Mouse (Mus musculus): ENCODE data around the gene Fxyd5. TPM values are rescaled to one million over a fixed set of nuclear protein-coding genes. Genes with fewer than 3 reads are reported as not detected.

Gene Fxyd5
- polyA plus RNA-seq, 1 experiment from 2014 or later: 50.1 TPM

GRCm38 (mm10) chr7:31059919-31060620, 17.8 kb upstream of the Fxyd5 start:
- Histone ChIP-seq H3K9me3 (no peaks in the 10 kb centered on the region), H3K9ac (no peak overlapping the region), H3K4me1 (peaks cover 11% of the 10 kb centered on the region), H3K27ac (no peak overlapping the region), H3K4me2 (no peak overlapping the region), H3K36me3 (no peaks in the 10 kb centered on the region), H3K27me3 (no peaks in the 10 kb centered on the region), H3K4me3 (no peak overlapping the region)
- 69% methylated on average over 11 of the region's 11 CpGs for WGBS
- ATAC-seq (ENCODE audit: borderline replicate concordance, extremely low read depth, low FRiP score, low TSS enrichment): no peak

- no peaks in the 10 kb centered on the region for H3K36me3 ChIP-seq
- no peak within 1 kb of the TSS for H3K9ac ChIP-seq
- no peak within 1 kb of the TSS for H3K27ac ChIP-seq
- ATAC-seq (ENCODE audit: borderline replicate concordance, extremely low read depth, low FRiP score, low TSS enrichment): peak; percentile 44; the same call in 1 of the 2 replicates
- no peak within 1 kb of the TSS for H3K4me2 ChIP-seq
- 8% methylated on average over 2 of the region's 2 CpGs for WGBS
- peaks cover 21% of the 10 kb centered on the region for H3K4me1 ChIP-seq
- H3K27me3 ChIP-seq: 0 out of 2 replicates have a peak, but pooled peaks cover 2% of the 10 kb centered on the region
- no peak within 1 kb of the TSS for H3K4me3 ChIP-seq
- H3K9me3 ChIP-seq: no peaks in the 10 kb centered on the region
These were observed 16.8 kb upstream of the Fxyd5 start, which contains the start of gene Lgi4 for GRCm38 (mm10) chr7:31059108-31059507. Gene Lgi4, plus strand, starts transcription at chr7:31059342.

- no peak overlapping the region for H3K4me2 ChIP-seq
- H3K4me1 ChIP-seq: peaks cover 28% of the 10 kb centered on the region
- H3K9ac ChIP-seq: no peak overlapping the region
- H3K27ac ChIP-seq: no peak overlapping the region
- H3K9me3 ChIP-seq: no peaks in the 10 kb centered on the region
- no peak overlapping the region for H3K4me3 ChIP-seq
- H3K36me3 ChIP-seq: no peaks in the 10 kb centered on the region
- 79% methylated on average over 6 of the region's 6 CpGs for WGBS
- no peak for ATAC-seq (ENCODE audit: borderline replicate concordance, extremely low read depth, low FRiP score, low TSS enrichment)
- H3K27me3 ChIP-seq: peaks cover 10% of the 10 kb centered on the region
These were observed 15.9 kb upstream of the Fxyd5 start for GRCm38 (mm10) chr7:31058211-31058610.

- Histone ChIP-seq H3K36me3 (no peaks in the 10 kb centered on the region), H3K27ac (no peak overlapping the region), H3K4me2 (no peak overlapping the region), H3K27me3 (peaks cover 15% of the 10 kb centered on the region), H3K4me3 (no peak overlapping the region), H3K9ac (no peak overlapping the region), H3K4me1 (peaks cover 33% of the 10 kb centered on the region), H3K9me3 (no peaks in the 10 kb centered on the region)
- 65% methylated on average over 5 of the region's 5 CpGs for WGBS
- no peak for ATAC-seq (ENCODE audit: borderline replicate concordance, extremely low read depth, low FRiP score, low TSS enrichment)
These were observed 15.4 kb upstream of the Fxyd5 start for GRCm38 (mm10) chr7:31057730-31058129.

- WGBS: 66% methylated on average over 2 of the region's 2 CpGs
- Histone ChIP-seq H3K27me3 (peaks cover 21% of the 10 kb centered on the region), H3K4me3 (no peak within 1 kb of the TSS), H3K27ac (no peak within 1 kb of the TSS), H3K4me2 (no peak within 1 kb of the TSS), H3K36me3 (no peaks in the 10 kb centered on the region), H3K9me3 (no peaks in the 10 kb centered on the region), H3K9ac (no peak within 1 kb of the TSS), H3K4me1 (peaks cover 40% of the 10 kb centered on the region)
- no peak for ATAC-seq (ENCODE audit: borderline replicate concordance, extremely low read depth, low FRiP score, low TSS enrichment)
These were observed 14.8 kb upstream of the Fxyd5 start, which contains the start of gene Fxyd1 for GRCm38 (mm10) chr7:31057071-31057470. Gene Fxyd1, minus strand, starts transcription at chr7:31057199.

- no peaks in the 10 kb centered on the region for H3K36me3 ChIP-seq
- no peak overlapping the region for H3K9ac ChIP-seq
- no peak overlapping the region for H3K4me3 ChIP-seq
- H3K4me2 ChIP-seq: no peak overlapping the region
- no peak for ATAC-seq (ENCODE audit: borderline replicate concordance, extremely low read depth, low FRiP score, low TSS enrichment)
- peaks cover 27% of the 10 kb centered on the region for H3K27me3 ChIP-seq
- H3K4me1 ChIP-seq: peaks cover 46% of the 10 kb centered on the region
- 67% methylated on average over 7 of the region's 7 CpGs for WGBS
- H3K27ac ChIP-seq: no peak overlapping the region
- no peaks in the 10 kb centered on the region for H3K9me3 ChIP-seq
These were observed 14.2 kb upstream of the Fxyd5 start for GRCm38 (mm10) chr7:31056448-31056847.

- Histone ChIP-seq H3K9me3 (no peaks in the 10 kb centered on the region), H3K4me1 (peaks cover 52% of the 10 kb centered on the region), H3K36me3 (no peaks in the 10 kb centered on the region), H3K4me3 (no peak overlapping the region), H3K27ac (no peak overlapping the region), H3K27me3 (peaks cover 33% of the 10 kb centered on the region), H3K4me2 (no peak overlapping the region), H3K9ac (no peak overlapping the region)
- no peak for ATAC-seq (ENCODE audit: borderline replicate concordance, extremely low read depth, low FRiP score, low TSS enrichment)
- WGBS: 21% methylated on average over 3 of the region's 4 CpGs
These were observed 13.6 kb upstream of the Fxyd5 start for GRCm38 (mm10) chr7:31055883-31056282.

GRCm38 (mm10) chr7:31055354-31055824, 13.1 kb upstream of the Fxyd5 start:
- peaks cover 56% of the 10 kb centered on the region for H3K4me1 ChIP-seq
- peak overlapping the region; percentile 70 for H3K27ac ChIP-seq
- 8% methylated on average over 10 of the region's 10 CpGs for WGBS
- no peaks in the 10 kb centered on the region for H3K9me3 ChIP-seq
- H3K27me3 ChIP-seq: peaks cover 38% of the 10 kb centered on the region
- H3K36me3 ChIP-seq: no peaks in the 10 kb centered on the region
- H3K4me3 ChIP-seq: peak overlapping the region; percentile 30
- peak; percentile 89 for ATAC-seq (ENCODE audit: borderline replicate concordance, extremely low read depth, low FRiP score, low TSS enrichment)
- H3K4me2 ChIP-seq: peak overlapping the region; percentile 53
- H3K9ac ChIP-seq: peak overlapping the region; percentile 36

GRCm38 (mm10) chr7:31054661-31055320, 12.5 kb upstream of the Fxyd5 start:
- WGBS: 26% methylated on average over 11 of the region's 11 CpGs

GRCm38 (mm10) chr7:31053882-31054447, 11.7 kb upstream of the Fxyd5 start:
- H3K4me1 ChIP-seq: peaks cover 65% of the 10 kb centered on the region
- H3K9ac ChIP-seq: no peak overlapping the region
- H3K4me2 ChIP-seq: peak overlapping the region; percentile 53; the same call in 1 of the 2 replicates
- ATAC-seq (ENCODE audit: borderline replicate concordance, extremely low read depth, low FRiP score, low TSS enrichment): no peak
- no peaks in the 10 kb centered on the region for H3K36me3 ChIP-seq
- H3K9me3 ChIP-seq: no peaks in the 10 kb centered on the region
- H3K27ac ChIP-seq: no peak overlapping the region
- 18% methylated on average over 10 of the region's 10 CpGs for WGBS
- peaks cover 51% of the 10 kb centered on the region for H3K27me3 ChIP-seq
- H3K4me3 ChIP-seq: no peak overlapping the region

More at GRCm38 (mm10) chr7:31054661-31055320, 12.5 kb upstream of the Fxyd5 start:
- ATAC-seq (ENCODE audit: borderline replicate concordance, extremely low read depth, low FRiP score, low TSS enrichment): no peak
- H3K4me3 ChIP-seq: peak overlapping the region; percentile 30
- peak overlapping the region; percentile 53 for H3K4me2 ChIP-seq
- H3K27me3 ChIP-seq: peaks cover 44% of the 10 kb centered on the region
- H3K36me3 ChIP-seq: no peaks in the 10 kb centered on the region
- H3K4me1 ChIP-seq: peaks cover 62% of the 10 kb centered on the region
- peak overlapping the region; percentile 36; the same call in 1 of the 2 replicates for H3K9ac ChIP-seq
- peak overlapping the region; percentile 70 for H3K27ac ChIP-seq
- H3K9me3 ChIP-seq: no peaks in the 10 kb centered on the region

- Histone ChIP-seq H3K4me2 (peak overlapping the region; percentile 35), H3K4me1 (peaks cover 65% of the 10 kb centered on the region), H3K9ac (no peak overlapping the region)
These were observed 10.6 kb upstream of the Fxyd5 start for GRCm38 (mm10) chr7:31052636-31053434.

More at GRCm38 (mm10) chr7:31052636-31053434, 10.6 kb upstream of the Fxyd5 start:
- H3K4me3 ChIP-seq: peak overlapping the region; percentile 18
- peaks cover 51% of the 10 kb centered on the region for H3K27me3 ChIP-seq
- H3K27ac ChIP-seq: no peak overlapping the region
- ATAC-seq (ENCODE audit: borderline replicate concordance, extremely low read depth, low FRiP score, low TSS enrichment): no peak; the same call in 1 of the 2 replicates
- no peaks in the 10 kb centered on the region for H3K36me3 ChIP-seq
- 3% methylated on average over 34 of the region's 34 CpGs for WGBS
- H3K9me3 ChIP-seq: no peaks in the 10 kb centered on the region
